Mouse (Mus musculus) heart, postnatal 0 days (tissue): Measurements from ENCODE around the gene Cmtm8.

Source experiments
- CTCF ChIP-seq: IDR thresholded peaks from 2 replicates; pipeline ENCODE4 v1.5.1; 2016; ENCODE audit warnings: antibody characterized with exemption, control low read depth, low read depth
- EP300 ChIP-seq: IDR thresholded peaks from 2 replicates; pipeline ENCODE4 v1.6.1; 2016; ENCODE audit warnings: antibody characterized with exemption, low read depth

GRCm38 (mm10) chr9:114774629-114775028 lies 69.3 kb downstream of the Cmtm8 start:
- TF ChIP-seq EP300 (no peak), CTCF (no peak)
